Mouse (Mus musculus) olfactory bulb, adult 2 months (tissue): ENCODE measurements around the gene Marc1. TPM values are rescaled to one million over a fixed set of nuclear protein-coding genes. Genes with fewer than 3 reads are reported as not detected.

Experiments used
- H3K27ac ChIP-seq: fragments of 200-500 bp; 2 replicates; pipeline ENCODE4 v1.5.1; 2012; ENCODE audit warnings: low read depth, low read length; ENCODE audit not compliant: insufficient read depth
- H3K4me1 ChIP-seq: fragments of 200-500 bp; 2 replicates; pipeline ENCODE4 v1.6.1; 2012; ENCODE audit warnings: low read length; ENCODE audit not compliant: control insufficient read depth, insufficient read depth
- H3K4me3 ChIP-seq: fragments of 200-500 bp; 2 replicates; pipeline ENCODE4 v1.5.1; 2012; ENCODE audit warnings: mild to moderate bottlenecking, low read depth, low read length, moderate library complexity; ENCODE audit not compliant: insufficient read depth
- CTCF ChIP-seq: fragments of 200-500 bp; IDR thresholded peaks from 2 replicates; pipeline ENCODE4 v1.5.1; 2012; ENCODE audit warnings: low read depth, mild to moderate bottlenecking, low read length, moderate library complexity; ENCODE audit not compliant: insufficient read depth
- POLR2A ChIP-seq: fragments of 200-500 bp; IDR thresholded peaks from 2 replicates; pipeline ENCODE4 v1.6.1; 2012; ENCODE audit warnings: mild to moderate bottlenecking, low read depth, low read length, moderate library complexity; ENCODE audit not compliant: insufficient read depth
- WGBS: fragments of 180-500 bp; shearing (Covaris S2); methylation state at CpG from one replicate; pipeline ENCODE4 v1.1.7; 2018; 5-methylcytosine and 5-hydroxymethylcytosine counted together
- polyA plus RNA-seq: library from polyadenylated mRNA; stranded (reverse); fragments of >200 nt; gene quantifications from 2 replicates; pipeline ENCODE4 v1.2.4, GENCODE M21; 2012; ENCODE audit warnings: low replicate concordance; ENCODE audit not compliant: missing spikeins, insufficient read depth, insufficient read length

The Marc1 gene
- polyA plus RNA-seq, 1 experiment, result not detected

DNA sequence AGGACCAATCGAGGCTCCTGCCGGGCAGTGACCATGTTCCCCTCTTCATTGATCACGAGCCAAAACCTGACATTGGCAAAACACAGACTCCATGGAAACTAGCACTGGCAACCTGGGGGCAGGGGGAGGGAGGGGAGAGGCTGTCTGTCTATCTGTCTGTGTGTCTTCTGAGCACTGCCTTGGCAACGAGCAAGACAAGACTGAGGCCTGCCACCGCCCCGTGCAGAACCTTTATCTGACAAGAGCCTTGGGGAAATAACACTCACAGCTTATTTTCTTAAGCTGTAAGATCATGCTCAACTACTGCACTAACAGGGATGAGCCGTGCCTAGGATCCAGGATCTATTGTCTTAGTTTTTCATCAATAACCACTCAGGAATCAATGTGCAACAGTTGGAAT lies 4.0 kb downstream of the Marc1 start:
- no peak overlapping the region for H3K4me3 ChIP-seq
- 80% methylated on average over 7 of the region's 7 CpGs for WGBS
- no peak for TF ChIP-seq POLR2A
- TF ChIP-seq CTCF, result no peak

DNA sequence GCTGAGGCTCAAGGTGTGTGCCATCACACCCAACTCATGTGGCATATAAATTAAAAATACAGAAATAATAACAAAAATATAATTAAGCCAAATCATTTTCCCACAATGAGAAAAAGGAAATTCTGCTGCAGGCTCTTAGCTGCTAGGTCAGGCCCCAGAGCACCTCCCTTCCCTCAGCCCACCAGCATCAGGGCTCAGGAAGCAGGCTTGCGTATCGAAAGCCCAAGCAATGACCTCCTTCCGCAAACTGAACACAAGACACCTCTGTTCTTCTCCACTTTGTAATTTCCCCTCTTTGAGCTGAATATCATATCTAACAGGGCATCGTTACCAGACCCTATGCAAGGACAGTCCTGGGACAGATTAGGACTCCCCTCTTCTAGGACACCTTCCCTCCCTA lies 5.4 kb downstream of the Marc1 start:
- TF ChIP-seq POLR2A (no peak), CTCF (no peak)
- no peak overlapping the region for H3K27ac ChIP-seq
- WGBS, result 95% methylated on average over 4 of the region's 4 CpGs
- H3K4me1 ChIP-seq, result peaks cover 3% of the 10 kb centered on the region
- no peak overlapping the region for H3K4me3 ChIP-seq

More for the DNA sequence above, 4.0 kb downstream of the Marc1 start:
- H3K4me1 ChIP-seq, result peaks cover 7% of the 10 kb centered on the region
- H3K27ac ChIP-seq, result no peak overlapping the region

DNA sequence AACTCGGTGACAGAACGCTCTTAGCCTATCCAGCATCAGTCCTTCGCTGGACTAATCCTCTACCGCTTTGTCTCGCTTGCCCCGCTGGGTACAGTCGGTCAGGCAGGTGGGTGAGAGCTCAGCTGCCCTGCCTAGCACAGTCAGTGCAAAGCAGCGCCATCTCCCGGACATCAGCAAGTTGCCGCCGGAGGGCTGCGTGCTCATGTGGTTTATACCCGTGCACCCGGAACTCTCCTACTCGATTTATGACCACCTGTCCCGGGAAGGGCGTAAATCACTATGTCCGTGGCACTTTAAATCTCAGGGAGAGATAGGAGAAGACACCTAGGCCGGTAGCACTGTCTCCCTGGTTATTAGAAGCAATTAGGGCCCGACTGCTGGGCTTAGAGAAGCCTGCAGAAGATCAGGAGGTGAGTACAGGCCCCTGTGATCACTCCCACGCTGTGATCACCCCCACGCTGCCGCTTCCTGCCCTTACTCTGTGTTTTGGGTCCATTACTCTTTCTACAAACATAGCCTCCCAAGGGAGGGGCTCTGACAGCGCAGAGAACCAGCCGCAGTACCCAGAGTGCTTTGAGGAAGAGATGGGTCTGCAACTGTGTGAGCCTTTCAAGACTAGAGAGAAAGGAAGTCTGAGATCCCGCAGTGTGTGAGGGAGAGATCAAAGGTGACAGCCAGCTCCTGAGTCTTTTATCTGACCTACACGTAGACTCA lies 17.8 kb downstream of the Marc1 start:
- WGBS, result 36% methylated on average over 27 of the region's 27 CpGs
- Histone ChIP-seq H3K4me1 (peaks cover 2% of the 10 kb centered on the region; the same call in 1 of the 2 replicates), H3K27ac (no peak overlapping the region), H3K4me3 (no peak overlapping the region)
- TF ChIP-seq POLR2A, result no peak
- 0 out of 2 replicates have a peak, but pooled peaks have one; percentile 21 for TF ChIP-seq CTCF

DNA sequence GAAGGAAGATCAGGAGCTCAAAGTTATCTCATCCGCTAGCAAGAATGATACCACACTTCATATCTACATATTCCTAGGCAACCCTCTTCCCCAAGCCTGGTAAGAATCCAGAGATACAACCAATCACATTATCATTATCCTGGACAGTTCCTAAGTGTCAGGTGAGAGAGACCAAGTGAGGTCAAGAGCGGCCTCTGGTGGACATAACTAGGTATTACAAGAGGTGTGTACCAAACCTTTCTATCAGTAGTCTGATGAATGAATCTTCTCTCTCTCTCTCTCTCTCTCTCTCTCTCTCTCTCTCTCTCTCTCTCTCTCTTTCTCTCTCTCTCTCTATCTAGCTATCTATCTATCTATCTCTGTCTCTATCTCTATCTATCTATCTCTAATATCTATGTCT lies 20.0 kb downstream of the Marc1 start:
- TF ChIP-seq CTCF (no peak), POLR2A (no peak)
- Histone ChIP-seq H3K27ac (no peak overlapping the region), H3K4me1 (peaks cover 2% of the 10 kb centered on the region; the same call in 1 of the 2 replicates), H3K4me3 (no peak overlapping the region)
- WGBS, result 19% methylated on average over 2 of the region's 2 CpGs

DNA sequence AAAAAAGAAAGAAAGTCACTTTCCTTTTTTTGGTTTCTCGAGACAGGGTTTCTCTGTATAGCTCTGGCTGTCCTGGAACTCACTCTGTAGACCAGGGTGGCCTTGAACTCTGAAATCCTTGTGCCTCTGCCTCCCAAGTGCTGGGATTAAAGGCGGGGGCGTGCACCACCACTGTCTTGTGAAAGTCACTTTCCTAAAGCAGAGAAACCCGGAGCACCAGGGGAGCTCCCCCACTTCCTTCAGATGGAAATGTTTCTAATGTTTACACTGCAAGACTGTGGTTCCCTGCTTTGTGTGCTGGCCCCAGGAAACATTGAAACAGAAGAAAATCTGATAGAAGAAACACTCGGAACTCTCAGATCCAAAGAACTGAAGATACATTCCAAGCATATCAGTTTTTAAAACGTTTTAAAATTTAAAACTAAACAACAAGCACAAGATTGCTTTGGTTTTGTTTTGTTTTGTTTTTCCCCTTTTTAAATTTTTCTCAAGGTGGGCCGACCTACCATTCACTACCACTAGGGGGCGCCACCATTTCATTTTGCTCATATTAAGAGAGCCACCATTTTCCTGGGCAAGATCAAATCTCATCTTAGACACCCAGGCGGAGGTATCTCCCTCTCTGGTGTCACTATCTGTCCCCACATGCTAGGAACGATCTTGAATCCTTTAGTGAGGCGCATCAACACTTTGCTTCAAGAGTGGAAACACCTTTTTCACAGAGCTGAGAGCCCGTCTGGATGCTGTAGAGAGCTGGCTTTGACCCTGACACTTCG lies 24.5 kb downstream of the Marc1 start:
- H3K27ac ChIP-seq, result no peak overlapping the region
- 70% methylated on average over 13 of the region's 13 CpGs for WGBS
- no peak for TF ChIP-seq CTCF
- no peak for TF ChIP-seq POLR2A
- H3K4me1 ChIP-seq, result no peaks in the 10 kb centered on the region
- no peak overlapping the region for H3K4me3 ChIP-seq

DNA sequence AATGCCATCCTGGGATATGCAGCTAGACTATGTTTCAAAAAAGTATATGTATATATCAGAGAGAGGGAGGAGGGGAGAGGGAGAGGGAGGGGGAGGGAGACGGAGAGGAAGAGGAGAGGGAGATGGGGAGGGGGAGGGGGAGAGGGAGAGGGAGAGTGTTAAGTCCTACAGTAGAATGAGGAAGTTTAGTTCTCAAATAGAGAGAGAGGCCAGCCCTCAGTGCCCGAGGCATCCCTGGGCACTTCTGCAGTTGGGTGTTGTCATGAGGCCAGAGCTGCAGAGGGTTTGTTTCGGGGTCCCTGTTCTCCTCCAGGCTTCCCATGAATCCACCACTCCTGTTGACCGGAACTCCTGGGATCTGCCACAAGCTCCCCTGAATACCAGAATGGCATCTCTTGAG lies 27.5 kb downstream of the Marc1 start:
- no peak for TF ChIP-seq CTCF
- TF ChIP-seq POLR2A, result no peak
- H3K4me3 ChIP-seq, result no peak overlapping the region
- WGBS, result 88% methylated on average over 4 of the region's 4 CpGs

DNA sequence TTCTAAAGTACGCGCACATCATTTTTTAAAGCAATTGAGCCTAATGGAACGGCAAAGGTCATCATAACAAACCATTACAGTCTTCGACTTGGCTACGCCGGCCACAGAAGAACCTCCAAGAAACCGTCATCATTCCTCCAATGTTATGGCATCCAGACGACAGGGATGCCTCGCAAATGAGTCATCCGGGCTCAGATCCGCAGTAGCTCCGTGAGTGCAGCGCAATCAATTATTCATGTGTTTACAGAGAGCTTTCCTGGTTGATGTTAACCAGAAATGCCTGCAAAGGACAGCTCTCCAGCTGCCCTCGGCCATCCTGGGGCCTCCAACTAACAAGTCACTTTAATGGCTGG lies 29.0 kb downstream of the Marc1 start:
- no peak overlapping the region for H3K4me3 ChIP-seq
- no peaks in the 10 kb centered on the region for H3K4me1 ChIP-seq
- TF ChIP-seq CTCF, result no peak
- TF ChIP-seq POLR2A, result no peak
- no peak overlapping the region for H3K27ac ChIP-seq
- 84% methylated on average over 14 of the region's 14 CpGs for WGBS

More for the DNA sequence above, 27.5 kb downstream of the Marc1 start:
- H3K27ac ChIP-seq, result no peak overlapping the region
- H3K4me1 ChIP-seq, result no peaks in the 10 kb centered on the region

DNA sequence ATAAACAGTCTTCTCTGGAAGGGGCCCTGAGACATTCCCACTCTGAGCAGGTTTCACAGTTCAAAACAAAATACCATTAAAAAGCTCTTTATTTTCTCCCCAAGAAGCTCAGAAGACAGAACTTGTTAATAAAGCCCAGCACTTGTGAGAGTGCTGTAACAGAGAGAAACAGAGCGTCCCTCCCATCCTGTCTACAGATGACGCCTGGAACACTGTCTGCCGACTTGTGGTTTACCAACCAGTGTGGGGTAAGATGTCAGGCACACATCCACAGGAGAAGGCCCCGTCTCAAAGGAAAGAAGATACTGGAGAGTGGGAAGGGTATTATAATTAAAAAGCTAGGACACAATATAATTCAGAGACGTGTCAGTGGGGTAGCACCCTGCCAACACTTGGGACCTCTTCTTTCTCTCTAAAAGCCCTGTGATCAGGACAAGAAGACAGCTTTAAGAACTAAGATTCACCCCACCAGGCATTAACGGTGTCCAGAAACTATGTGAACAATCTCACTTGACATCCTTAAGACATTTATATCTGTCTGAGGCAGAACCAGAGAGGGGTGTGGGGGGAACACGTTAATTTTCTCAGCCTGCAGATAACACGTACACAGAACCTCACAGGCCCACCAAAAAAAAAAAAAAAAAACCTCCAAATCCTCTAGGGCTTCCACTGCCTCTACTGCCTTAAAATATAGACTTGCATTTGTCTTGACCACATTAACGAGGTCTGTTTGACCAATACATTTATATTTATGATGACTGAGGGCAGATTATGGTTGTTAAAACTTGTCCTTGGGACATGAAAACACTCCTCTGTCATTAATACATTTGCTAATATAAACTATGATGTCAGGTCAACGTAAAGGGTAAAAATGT lies 29.6 kb downstream of the Marc1 start:
- TF ChIP-seq CTCF (no peak), POLR2A (no peak)
- WGBS, result 86% methylated on average over 10 of the region's 10 CpGs
- Histone ChIP-seq H3K27ac (no peak overlapping the region), H3K4me1 (no peaks in the 10 kb centered on the region), H3K4me3 (no peak overlapping the region)

DNA sequence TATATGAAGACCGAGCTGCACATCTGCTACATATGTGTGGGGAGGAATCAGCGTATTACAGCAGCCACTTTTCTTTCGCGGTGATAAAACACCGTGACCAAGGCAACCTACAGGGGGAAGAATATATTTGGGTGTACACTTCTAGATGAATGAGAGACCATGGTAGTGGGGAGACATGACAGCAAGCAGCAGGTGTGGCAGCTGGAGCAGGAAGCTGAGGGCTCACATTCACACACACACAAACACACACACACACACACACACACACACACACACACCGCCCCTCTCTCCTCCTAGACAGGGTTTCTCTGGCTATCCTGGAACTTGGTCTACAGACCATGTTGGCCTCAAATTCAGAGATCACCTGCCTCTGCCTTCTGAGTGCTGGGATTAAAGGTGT lies 33.0 kb downstream of the Marc1 start:
- Histone ChIP-seq H3K4me1 (no peaks in the 10 kb centered on the region), H3K4me3 (no peak overlapping the region), H3K27ac (no peak overlapping the region)
- WGBS, result 90% methylated on average over 6 of the region's 6 CpGs
- TF ChIP-seq POLR2A (no peak), CTCF (no peak)
